Mouse (Mus musculus) layer of hippocampus, postnatal 25 days (tissue): ENCODE measurements around the gene Ddx39. TPM values are rescaled to one million over a fixed set of nuclear protein-coding genes. Genes with fewer than 3 reads are reported as not detected.

Experiments used
- DNase-seq, 2 experiments: peaks; one replicate each; pipeline ENCODE4 v3.0.0; 2022; ENCODE audit warnings: mixed read lengths in 2 of 2, low spot score in 1 of 2; ENCODE audit errors: extremely low spot score in 1 of 2
- microRNA-seq, 2 experiments: library from miRNA; unstranded; fragments of <30 nt; microRNA quantifications; one replicate each; pipeline ENCODE4 v1.2.0; 2021
- total RNA-seq, 2 experiments: library from RNA; stranded (reverse); gene quantifications; 2 replicates each; pipeline ENCODE4 v1.2.3; 2021

Ddx39 gene
- total RNA-seq, 2 experiments from 2014 or later: 14.4 to 17.2 TPM

DNA sequence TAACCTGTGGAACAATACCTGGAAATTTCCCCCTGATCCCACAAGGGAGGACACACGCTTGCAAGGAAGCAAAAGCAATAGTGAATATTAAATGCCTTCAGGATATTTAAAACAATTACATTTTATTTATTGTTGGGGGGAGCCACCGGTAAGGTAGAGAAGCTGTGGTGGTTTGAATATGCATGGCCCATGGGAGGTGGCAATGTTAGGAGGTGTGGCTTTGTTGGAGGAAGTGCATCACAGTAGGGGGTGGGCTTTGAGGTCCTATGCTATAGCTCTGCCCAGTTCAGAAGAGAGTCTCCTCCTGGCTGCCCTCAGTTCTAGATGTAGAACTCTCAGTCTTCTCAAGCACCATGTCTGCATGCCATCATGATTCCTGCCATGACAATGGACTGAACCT lies 49.7 kb downstream of the Ddx39 start:
- DNase-seq: no peak

DNA sequence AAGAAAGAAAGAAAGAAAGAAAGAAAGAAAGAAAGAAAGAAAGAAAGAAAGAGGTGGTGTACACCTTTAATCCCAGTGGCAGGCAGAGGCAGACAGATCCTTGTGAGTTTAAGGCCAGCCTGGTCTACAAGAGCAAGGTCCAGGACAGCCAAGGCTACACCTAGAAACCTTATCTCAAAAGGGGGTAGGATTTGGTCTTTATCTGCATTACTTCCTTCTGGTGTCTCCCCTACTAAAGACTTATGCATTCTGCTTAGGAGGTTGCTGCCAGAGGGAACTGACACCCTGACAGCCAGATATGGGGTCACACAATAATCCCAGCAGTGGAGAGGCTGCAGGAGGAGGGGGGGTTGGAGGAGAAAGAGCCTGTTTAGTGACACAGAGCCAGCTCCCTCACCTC lies 50.7 kb downstream of the Ddx39 start:
- DNase-seq: no peak

DNA sequence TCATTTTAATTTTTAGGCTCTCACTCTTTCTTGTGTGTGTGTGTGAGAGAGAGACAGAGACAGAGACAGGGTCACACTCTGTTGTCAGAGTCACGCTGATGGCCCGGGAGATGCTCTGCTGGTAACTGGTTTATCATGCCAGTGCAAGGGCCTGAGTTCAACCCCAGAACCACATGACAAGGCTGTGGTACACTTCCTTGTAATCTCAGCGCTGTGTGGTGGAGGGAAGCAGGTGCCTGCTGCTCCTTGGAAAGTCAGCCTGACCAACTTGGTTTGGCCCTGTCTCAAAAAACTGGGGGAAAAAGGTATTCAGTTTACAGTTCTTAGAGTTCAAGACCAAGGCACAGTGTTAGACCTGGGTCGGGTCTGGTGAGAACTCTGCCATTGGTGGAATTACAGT lies 52.5 kb downstream of the Ddx39 start:
- DNase-seq: no peak

DNA sequence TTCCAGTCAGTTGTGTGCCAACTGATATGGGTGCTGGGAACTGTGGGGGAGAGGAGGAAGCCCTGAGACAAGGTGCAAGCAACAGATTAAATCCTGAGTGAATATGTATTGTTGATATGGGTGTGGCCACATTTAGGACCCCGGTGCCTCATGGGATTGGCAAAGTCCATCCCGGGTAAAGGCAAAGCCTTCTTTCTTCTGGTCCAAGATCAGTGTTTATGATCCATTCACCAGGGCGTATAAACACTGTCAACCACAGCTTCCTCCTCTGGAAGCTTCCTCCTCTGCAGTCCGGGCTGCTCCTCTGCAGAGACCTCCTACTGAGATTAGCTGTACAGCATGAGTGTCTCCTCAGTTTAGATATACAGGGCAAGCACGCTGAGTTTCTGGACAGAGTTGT lies 53.5 kb downstream of the Ddx39 start:
- no peak for DNase-seq

DNA sequence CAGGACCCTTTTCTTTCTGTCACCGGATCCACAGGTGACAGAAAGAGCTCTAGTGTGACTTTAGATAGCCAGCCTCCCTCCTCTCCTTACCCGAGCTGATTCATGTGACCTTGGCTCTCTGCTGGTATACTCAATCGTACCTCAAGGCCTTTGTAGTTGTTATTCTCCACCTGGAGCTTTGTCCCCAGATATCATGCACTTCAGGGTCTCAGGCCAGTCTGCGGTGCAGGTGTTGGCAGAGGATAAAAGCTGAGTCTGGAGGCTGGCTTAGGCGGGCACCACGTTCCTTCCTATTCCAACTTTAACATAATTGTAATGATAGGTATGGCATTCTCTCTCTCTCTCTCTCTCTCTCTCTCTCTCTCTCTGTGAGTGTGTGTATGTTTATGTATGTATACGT lies 54.7 kb downstream of the Ddx39 start:
- no peak for DNase-seq

DNA sequence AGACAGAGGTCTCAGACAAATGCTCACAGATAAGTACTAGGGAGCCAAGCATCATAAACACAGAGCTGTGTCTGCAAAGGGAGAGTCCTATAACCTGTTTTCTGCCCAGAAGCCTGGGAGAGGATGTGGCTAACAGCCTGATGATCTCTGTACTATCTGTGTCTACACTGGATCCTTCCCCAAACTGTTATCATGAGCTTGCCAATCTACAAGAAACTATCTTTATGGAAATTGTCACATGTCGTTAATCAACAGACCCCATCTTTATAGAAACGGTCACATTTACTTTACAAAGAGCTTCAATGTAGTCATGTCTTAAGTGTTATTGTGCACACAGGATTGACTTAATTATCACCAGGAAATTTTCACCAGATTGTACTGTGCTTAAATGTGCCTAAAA lies 55.7 kb downstream of the Ddx39 start:
- no peak for DNase-seq

- no peak for DNase-seq
These were observed 56.8 kb downstream of the Ddx39 start for GRCm38 (mm10) chr8:83771791-83772190.

- DNase-seq: peak; percentile 7 to 13
These were observed 57.9 kb downstream of the Ddx39 start for GRCm38 (mm10) chr8:83772701-83773451.

DNA sequence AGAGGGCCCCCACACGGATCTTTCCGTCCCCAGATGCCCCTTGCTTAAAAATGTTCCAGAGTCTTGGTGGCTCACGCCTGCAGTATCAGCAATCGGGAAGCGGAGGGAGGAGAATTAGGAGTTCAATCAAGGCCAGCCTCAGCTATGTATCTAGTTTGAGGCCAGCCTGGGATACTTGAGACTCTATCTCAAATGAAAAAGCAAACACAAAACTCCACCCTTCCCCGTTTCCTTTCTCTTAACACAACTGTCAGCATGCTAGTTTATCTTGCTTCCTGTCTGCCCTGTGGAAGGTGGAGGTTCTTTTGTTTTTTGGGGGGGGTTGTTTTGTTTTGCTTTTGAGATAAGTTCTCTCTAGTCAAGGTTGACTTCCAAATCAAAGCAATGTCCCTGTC lies 58.5 kb downstream of the Ddx39 start:
- no peak for DNase-seq

GRCm38 (mm10) chr8:83774221-83774620 lies 59.2 kb downstream of the Ddx39 start:
- no peak for DNase-seq

Small RNAs within 50 kb of the gene (microRNA-seq; reads per million reads assigned to microRNA genes)
- 0 to 0.55 reads per million in 2 experiments for gene Mir1668

Other genes with a start within 250 kb of the Ddx39 start
- gene Olfr370, start 179.4 kb upstream of the Ddx39 start, total RNA-seq: not detected
- 100 to 1,000 TPM; 140 to 161 TPM for gene Ndufb7, start 148.5 kb upstream of the Ddx39 start, total RNA-seq
- gene Tecr, start 107.2 kb upstream of the Ddx39 start, total RNA-seq: 100 to 1,000 TPM; 510 to 556 TPM
- 10 to 100 TPM; 30.0 to 40.0 TPM for gene Dnajb1, start 107.0 kb upstream of the Ddx39 start, total RNA-seq
- gene Gipc1, start 62.5 kb upstream of the Ddx39 start, total RNA-seq: 10 to 100 TPM; 67.7 to 69.2 TPM
- 1 to 10 TPM; 1.3 to 1.6 TPM for gene Ptger1, start 48.5 kb upstream of the Ddx39 start, total RNA-seq
- gene Pkn1, start 16.0 kb upstream of the Ddx39 start, total RNA-seq: 10 to 100 TPM; 42.2 to 57.6 TPM
- gene Adgre5, start 26.1 kb downstream of the Ddx39 start, total RNA-seq: 10 to 100 TPM in 1 of 2 experiments, 1 to 10 TPM in 1; 7.4 to 11.0 TPM
- 100 to 1,000 TPM; 315 to 348 TPM for gene Adgrl1, start 184.9 kb downstream of the Ddx39 start, total RNA-seq
- under 1 TPM; 0.49 to 0.54 TPM for gene Gm10644, start 240.0 kb downstream of the Ddx39 start, total RNA-seq
- gene Asf1b, start 240.3 kb downstream of the Ddx39 start, total RNA-seq: 1 to 10 TPM in 1 of 2 experiments, under 1 TPM in 1; 0.39 to 1.2 TPM